Mouse (Mus musculus) liver, embryonic 14.5 days (tissue): Measurements from ENCODE around the gene 1700025C18Rik. TPM values are rescaled to one million over a fixed set of nuclear protein-coding genes. Genes with fewer than 3 reads are reported as not detected.
A peak's percentile ranks its signal among the peaks of the same experiment; 100 is the strongest.

Experiments used
- ATAC-seq: fragments of 200-750 bp; cut with Nextera tagmentation; 2 replicates; pipeline ENCODE4 v1.8.0; 2017; ENCODE audit warnings: moderate number of reproducible peaks, mild to moderate bottlenecking, moderate library complexity; ENCODE audit not compliant: insufficient read depth
- DNase-seq, 3 experiments: peaks; one replicate each; pipeline ENCODE4 v3.0.0-alpha.2; 2012 to 2013; ENCODE audit warnings: low read depth in 3 of 3, low spot score in 3 of 3
- H3K27ac ChIP-seq: fragments of 300-500 bp; sonication (generic); 2 replicates; pipeline ENCODE4 v1.5.1; 2014; ENCODE audit warnings: moderate library complexity, mild to moderate bottlenecking, control low read depth, inconsistent platforms
- H3K27me3 ChIP-seq: fragments of 300-500 bp; sonication (generic); 2 replicates; pipeline ENCODE4 v1.6.1; 2014; ENCODE audit warnings: mild to moderate bottlenecking, low read length, moderate library complexity; ENCODE audit not compliant: control insufficient read depth, insufficient read depth
- H3K36me3 ChIP-seq: fragments of 300-500 bp; sonication (generic); replicated peaks from 2 replicates; pipeline ENCODE4 v1.6.1; 2014; ENCODE audit warnings: low read depth; ENCODE audit not compliant: control insufficient read depth, insufficient read depth
- H3K4me1 ChIP-seq, 2 experiments: fragments of 200-500 bp in 1 of 2; fragments of 300-500 bp in 1 of 2; sonication (generic) in 1 of 2; replicated peaks; 2 replicates each; pipeline ENCODE4 v1.6.1; 2012 to 2014; ENCODE audit warnings: antibody characterized with exemption in 1 of 2, inconsistent platforms in 1 of 2, low read length in 1 of 2; ENCODE audit not compliant: control insufficient read depth in 2 of 2, insufficient read depth in 2 of 2
- H3K4me2 ChIP-seq: fragments of 300-500 bp; sonication (generic); 2 replicates; pipeline ENCODE4 v1.6.1; 2014; ENCODE audit warnings: low read depth, mild to moderate bottlenecking, control low read depth, moderate library complexity
- H3K4me3 ChIP-seq, 2 experiments: fragments of 200-500 bp in 1 of 2; fragments of 300-500 bp in 1 of 2; sonication (generic) in 1 of 2; 2 replicates each; pipeline ENCODE4 v1.5.1; 2012 to 2014; ENCODE audit warnings: low read depth in 2 of 2, low read length in 2 of 2, mild to moderate bottlenecking in 2 of 2, control low read depth in 1 of 2, inconsistent platforms in 1 of 2, moderate library complexity in 1 of 2; ENCODE audit not compliant: insufficient read depth in 1 of 2
- H3K9ac ChIP-seq: fragments of 300-500 bp; sonication (generic); replicated peaks from 2 replicates; pipeline ENCODE4 v1.6.1; 2014; ENCODE audit warnings: mild to moderate bottlenecking, control low read depth, moderate library complexity
- H3K9me3 ChIP-seq: fragments of 300-500 bp; sonication (generic); 2 replicates; pipeline ENCODE4 v1.6.1; 2016; ENCODE audit warnings: low read length, mixed read lengths; ENCODE audit not compliant: control insufficient read depth
- CTCF ChIP-seq: IDR thresholded peaks from 2 replicates; pipeline ENCODE4 v1.5.1; 2016; ENCODE audit warnings: antibody characterized with exemption, low read depth, control low read depth
- EP300 ChIP-seq: IDR thresholded peaks from 2 replicates; pipeline ENCODE4 v1.6.1; 2016; ENCODE audit warnings: antibody characterized with exemption, low read depth
- WGBS: fragments of 180-500 bp; shearing (Covaris S2); extraction: QIAGEN DNeasy Blood & Tissue Kit; methylation state at CpG from one replicate; pipeline ENCODE4 v1.1.7; 2014; ENCODE audit not compliant: insufficient replicate concordance; 5-methylcytosine and 5-hydroxymethylcytosine counted together
- polyA plus RNA-seq, 2 experiments: library from polyadenylated mRNA; depleted of rRNA in 1 of 2; stranded (reverse) in 1 of 2; unstranded in 1 of 2; fragments of >200 nt; fragmentation: Nextera tagmentation in 1 of 2; extraction: Ambion mirVana in 1 of 2; gene quantifications; 2 replicates each; pipeline versions ENCODE4 v1.2.1 to v1.2.3; 2012 to 2014

The 1700025C18Rik gene
- polyA plus RNA-seq, 2 experiments = not detected

GRCm38 (mm10) chr2:165033306-165033705, 57.2 kb downstream of the 1700025C18Rik start:
- Histone ChIP-seq H3K4me2 (peak overlapping the region; percentile 70), H3K4me3 (peak overlapping the region; percentile 84 to 97; a peak in 3 of 4 replicates), H3K9me3 (no peaks in the 10 kb centered on the region), H3K27ac (no peak overlapping the region), H3K27me3 (no peaks in the 10 kb centered on the region), H3K36me3 (no peaks in the 10 kb centered on the region), H3K4me1 (peaks cover 6 to 8% of the 10 kb centered on the region in 2 experiments; a peak in 3 of 4 replicates), H3K9ac (peak overlapping the region; percentile 95)
- no peak for ATAC-seq
- WGBS = 55% methylated on average over 6 of the region's 6 CpGs
- DNase-seq = no peak
- no peak for TF ChIP-seq CTCF
- no peak for TF ChIP-seq EP300

DNA sequence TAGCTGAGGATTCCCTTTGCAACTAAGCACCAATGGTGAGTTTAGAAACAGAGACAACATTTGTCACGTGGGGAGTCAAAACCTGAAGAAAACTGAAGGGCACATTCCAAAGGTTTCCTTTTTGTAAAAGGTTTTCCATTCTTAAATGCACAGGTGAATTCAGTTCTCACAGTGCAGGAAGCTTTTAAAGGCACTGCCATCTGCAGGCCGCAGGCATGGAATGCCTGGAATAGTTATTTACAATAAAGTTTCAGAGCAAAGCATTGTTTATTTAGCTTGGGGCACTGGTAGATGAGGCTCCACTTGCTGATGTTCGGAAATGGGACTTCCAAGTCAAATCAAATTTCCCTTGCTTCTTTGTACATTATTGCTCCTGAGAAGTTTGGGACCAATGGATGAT, 58.0 kb downstream of the 1700025C18Rik start:
- Histone ChIP-seq H3K9ac (no peak overlapping the region), H3K36me3 (no peaks in the 10 kb centered on the region), H3K4me1 (peaks cover 6 to 8% of the 10 kb centered on the region in 2 experiments; a peak in 3 of 4 replicates), H3K27me3 (no peaks in the 10 kb centered on the region), H3K4me2 (no peak overlapping the region; the same call in 1 of the 2 replicates), H3K4me3 (no peak overlapping the region), H3K27ac (no peak overlapping the region), H3K9me3 (no peaks in the 10 kb centered on the region)
- ATAC-seq = no peak
- no peak for DNase-seq
- 56% methylated on average over 3 of the region's 3 CpGs for WGBS
- no peak for TF ChIP-seq EP300
- no peak for TF ChIP-seq CTCF

Other genes starting within 250 kb of the 1700025C18Rik start
- 8.4 and 9.6 TPM in 2 replicates for gene Pltp, start 233.0 kb downstream of the 1700025C18Rik start, polyA plus RNA-seq (2012; rRNA removed)
- 7.6 and 10.0 TPM in 2 replicates for gene Pltp, start 233.0 kb downstream of the 1700025C18Rik start, polyA plus RNA-seq (2014; fragmentation: Nextera tagmentation; extraction: Ambion mirVana)
- gene Pcif1, start 211.4 kb downstream of the 1700025C18Rik start, polyA plus RNA-seq (2012; rRNA removed) = 19.6 and 20.2 TPM in 2 replicates
- 37.5 and 43.4 TPM in 2 replicates for gene Pcif1, start 211.4 kb downstream of the 1700025C18Rik start, polyA plus RNA-seq (2014; fragmentation: Nextera tagmentation; extraction: Ambion mirVana)
- 8.8 and 10.1 TPM in 2 replicates for gene Zfp335, start 179.0 kb downstream of the 1700025C18Rik start, polyA plus RNA-seq (2012; rRNA removed)
- 4.0 and 5.2 TPM in 2 replicates for gene Zfp335, start 179.0 kb downstream of the 1700025C18Rik start, polyA plus RNA-seq (2014; fragmentation: Nextera tagmentation; extraction: Ambion mirVana)
- 0.97 and 1.00 TPM in 2 replicates for gene Mmp9, start 150.0 kb downstream of the 1700025C18Rik start, polyA plus RNA-seq (2012; rRNA removed)
- 0.76 and 1.2 TPM in 2 replicates for gene Mmp9, start 150.0 kb downstream of the 1700025C18Rik start, polyA plus RNA-seq (2014; fragmentation: Nextera tagmentation; extraction: Ambion mirVana)
- gene Slc12a5, start 129.9 kb downstream of the 1700025C18Rik start, polyA plus RNA-seq (2012; rRNA removed) = 0.42 and 0.60 TPM in 2 replicates
- 0.10 and 0.24 TPM in 2 replicates for gene Slc12a5, start 129.9 kb downstream of the 1700025C18Rik start, polyA plus RNA-seq (2014; fragmentation: Nextera tagmentation; extraction: Ambion mirVana)
- 11.7 and 13.5 TPM in 2 replicates for gene Ncoa5, start 55.9 kb downstream of the 1700025C18Rik start, polyA plus RNA-seq (2012; rRNA removed)
- 11.6 TPM in 2 replicates for gene Ncoa5, start 55.9 kb downstream of the 1700025C18Rik start, polyA plus RNA-seq (2014; fragmentation: Nextera tagmentation; extraction: Ambion mirVana)
- gene Cd40, start 35.1 kb downstream of the 1700025C18Rik start, polyA plus RNA-seq (2012; rRNA removed) = 1.9 and 2.4 TPM in 2 replicates
- 3.0 and 4.3 TPM in 2 replicates for gene Cd40, start 35.1 kb downstream of the 1700025C18Rik start, polyA plus RNA-seq (2014; fragmentation: Nextera tagmentation; extraction: Ambion mirVana)
- 0.02 TPM in 2 replicates for gene Cdh22, start 144.1 kb upstream of the 1700025C18Rik start, polyA plus RNA-seq (2012; rRNA removed)
- gene Cdh22, start 144.1 kb upstream of the 1700025C18Rik start, polyA plus RNA-seq (2014; fragmentation: Nextera tagmentation; extraction: Ambion mirVana) = not detected in 2 replicates
- 20.4 and 28.3 TPM in 2 replicates for gene Slc35c2, start 197.1 kb upstream of the 1700025C18Rik start, polyA plus RNA-seq (2012; rRNA removed)
- 27.3 and 31.3 TPM in 2 replicates for gene Slc35c2, start 197.1 kb upstream of the 1700025C18Rik start, polyA plus RNA-seq (2014; fragmentation: Nextera tagmentation; extraction: Ambion mirVana)
- 10.2 and 10.3 TPM in 2 replicates for gene Elmo2, start 235.7 kb upstream of the 1700025C18Rik start, polyA plus RNA-seq (2012; rRNA removed)
- 12.4 and 13.1 TPM in 2 replicates for gene Elmo2, start 235.7 kb upstream of the 1700025C18Rik start, polyA plus RNA-seq (2014; fragmentation: Nextera tagmentation; extraction: Ambion mirVana)